Mouse (Mus musculus) heart, postnatal 4 days (tissue): Measurements from ENCODE around the gene Tgm5. TPM values are rescaled to one million over a fixed set of nuclear protein-coding genes. Genes with fewer than 3 reads are reported as not detected.
"Not testable (repeated sequence)": the region's sequence is repeated elsewhere in the genome, so short reads cannot be mapped to it uniquely, and the experiment has no call there.

Experiments
- DNase-seq: peaks from one replicate; pipeline ENCODE4 v3.0.0; 2021
- total RNA-seq, 2 experiments: library from RNA; stranded (reverse); gene quantifications; 2 replicates each; pipeline ENCODE4 v1.2.3; 2021

The Tgm5 gene
- total RNA-seq, 2 experiments from 2014 or later = not detected

DNA sequence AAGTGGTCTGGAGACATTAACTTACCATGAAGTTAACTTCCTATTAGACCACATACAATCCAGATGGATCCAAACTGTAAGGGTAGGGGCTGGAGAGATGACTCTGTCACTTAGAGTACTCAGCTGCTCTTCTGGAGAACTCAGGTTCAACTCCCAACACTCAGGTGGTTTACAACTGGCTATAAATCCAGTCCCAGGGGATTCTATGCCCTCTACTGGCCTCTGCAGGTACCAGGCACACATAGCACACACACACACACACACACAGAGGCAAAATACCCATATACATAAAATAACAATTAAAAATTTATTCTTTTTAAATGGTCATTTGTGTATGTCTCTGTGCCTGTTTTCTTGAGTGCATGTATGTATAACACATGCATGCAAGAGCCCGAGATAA lies 46.3 kb downstream of the Tgm5 start:
- DNase-seq = no peak

DNA sequence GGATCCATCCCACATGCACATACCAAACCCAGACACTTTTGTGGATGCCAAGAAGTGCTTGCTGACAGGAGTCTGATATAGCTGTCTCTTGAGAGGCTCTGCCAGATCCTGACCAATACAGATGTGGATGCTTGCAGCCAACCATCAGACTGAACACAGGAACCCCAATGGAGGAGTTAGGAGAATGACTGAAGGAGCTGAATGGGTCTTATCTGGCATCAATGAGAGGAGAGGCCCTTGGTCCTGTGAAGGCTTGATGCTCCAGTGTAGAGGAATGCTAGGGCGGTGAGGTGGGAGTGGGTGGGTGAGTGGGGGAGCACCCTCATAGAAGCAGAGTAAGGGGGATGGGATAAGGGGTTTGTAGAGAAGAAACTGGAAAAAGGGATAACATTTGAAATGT lies 46.8 kb downstream of the Tgm5 start:
- DNase-seq = not testable (repeated sequence)

DNA sequence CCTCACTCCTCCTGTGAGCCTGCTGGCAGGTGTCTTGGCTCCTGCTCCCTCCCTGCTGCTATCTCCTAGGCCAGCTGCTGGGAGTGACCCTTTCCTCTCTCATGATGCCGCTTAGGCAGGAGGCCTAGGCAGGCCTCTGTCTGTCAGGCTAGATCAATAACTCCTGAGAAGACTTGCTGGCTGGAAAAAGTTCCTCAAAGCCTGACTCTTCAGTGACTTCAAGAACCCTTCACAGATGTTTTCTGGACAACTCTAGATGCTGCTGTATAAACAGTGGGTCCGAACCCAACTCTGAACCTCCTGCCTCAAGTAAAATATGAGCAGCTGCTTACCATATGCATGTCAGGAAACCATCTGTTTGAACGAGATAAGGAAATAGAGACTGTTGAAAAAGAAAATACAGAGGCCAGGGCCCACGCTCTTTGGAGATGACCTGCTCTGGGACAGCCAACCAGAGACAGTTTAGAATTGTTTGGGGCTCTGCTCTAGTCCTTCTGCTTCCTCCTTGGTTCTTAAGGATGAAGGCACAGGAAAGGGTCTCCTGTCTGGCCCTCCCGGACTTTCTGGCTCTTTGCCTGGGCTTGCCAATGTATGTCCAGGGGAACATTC lies 48.8 kb downstream of the Tgm5 start, which contains the start of gene Epb42:
Gene Epb42 (minus strand): TSS at position 340 of the 609 bp plus-strand sequence.
- DNase-seq = no peak

DNA sequence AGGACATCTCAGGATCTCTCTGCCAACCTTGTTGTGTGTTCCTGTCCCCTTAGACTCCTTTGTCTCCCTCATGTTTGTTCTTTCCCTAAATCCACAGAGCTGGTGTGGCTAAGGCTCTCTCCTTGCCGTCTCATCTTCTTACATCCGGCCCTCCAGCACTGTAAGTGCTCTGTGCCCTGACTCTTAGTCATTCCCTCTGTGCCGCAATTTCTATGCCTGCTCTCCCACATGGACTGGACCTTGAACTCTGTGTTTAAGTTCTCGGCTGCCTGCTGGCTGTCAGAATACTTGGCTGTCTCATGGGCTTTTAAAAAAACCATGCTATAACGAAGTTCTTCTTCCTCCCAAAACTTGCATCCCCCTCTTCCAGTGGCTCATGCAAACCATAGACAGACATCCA lies 62.7 kb downstream of the Tgm5 start:
- no peak for DNase-seq

DNA sequence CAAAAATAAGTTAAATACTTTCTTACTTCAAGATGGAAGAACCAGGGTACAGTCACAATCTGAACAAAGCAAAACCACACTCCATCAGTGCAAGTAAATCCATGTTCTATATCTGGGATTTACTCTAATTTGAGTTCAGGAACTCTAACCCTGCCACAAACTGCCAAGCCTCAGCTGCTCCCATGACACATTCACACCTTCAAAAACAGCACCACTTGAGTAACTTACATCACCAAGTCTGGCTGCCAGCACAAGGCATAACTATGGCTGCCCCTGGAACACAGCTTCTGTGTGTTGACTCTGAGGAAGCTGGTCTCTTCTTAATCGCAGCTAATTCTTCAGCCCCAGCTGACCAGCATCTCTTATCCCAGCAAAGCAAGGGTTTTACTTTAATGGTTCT lies 68.5 kb downstream of the Tgm5 start:
- DNase-seq = no peak

DNA sequence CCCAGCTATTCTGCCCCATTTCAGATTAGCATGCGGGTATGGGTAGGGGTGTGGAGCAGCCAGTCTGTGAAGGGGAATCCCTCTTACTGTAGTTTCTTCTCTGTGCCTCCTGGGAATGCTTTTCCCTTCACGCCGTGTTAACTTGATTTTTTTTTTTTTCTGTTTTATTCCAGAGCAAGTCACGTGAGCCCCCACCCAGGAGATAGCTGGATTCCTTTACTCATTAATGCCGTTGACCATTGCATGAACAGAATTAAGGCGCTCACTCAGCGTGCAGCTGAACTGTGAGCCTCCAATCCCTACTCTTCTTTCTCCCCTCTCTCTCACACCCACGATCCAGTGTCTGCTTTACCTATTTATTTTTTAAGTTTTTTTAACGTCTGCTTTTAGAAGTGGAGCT lies 69.4 kb downstream of the Tgm5 start:
- DNase-seq = no peak

DNA sequence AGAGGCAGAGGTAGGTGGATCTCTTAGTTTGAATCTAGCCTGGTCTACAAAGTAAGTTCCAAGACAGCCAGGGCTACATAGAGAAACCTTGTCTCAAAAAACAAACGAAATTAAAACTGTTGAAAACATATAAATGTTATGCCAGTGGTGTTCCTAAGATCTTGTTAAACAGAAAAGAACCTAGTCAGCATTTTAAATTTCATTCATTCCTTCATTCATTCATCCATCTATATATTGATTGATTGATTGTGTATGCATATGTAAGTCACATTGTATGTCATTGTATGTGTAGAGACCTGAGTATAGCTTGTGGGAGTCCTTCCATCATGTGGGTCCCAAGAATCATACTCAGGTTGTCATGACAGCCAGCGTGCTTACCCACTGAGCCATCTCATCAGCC lies 70.1 kb downstream of the Tgm5 start:
- DNase-seq = no peak

DNA sequence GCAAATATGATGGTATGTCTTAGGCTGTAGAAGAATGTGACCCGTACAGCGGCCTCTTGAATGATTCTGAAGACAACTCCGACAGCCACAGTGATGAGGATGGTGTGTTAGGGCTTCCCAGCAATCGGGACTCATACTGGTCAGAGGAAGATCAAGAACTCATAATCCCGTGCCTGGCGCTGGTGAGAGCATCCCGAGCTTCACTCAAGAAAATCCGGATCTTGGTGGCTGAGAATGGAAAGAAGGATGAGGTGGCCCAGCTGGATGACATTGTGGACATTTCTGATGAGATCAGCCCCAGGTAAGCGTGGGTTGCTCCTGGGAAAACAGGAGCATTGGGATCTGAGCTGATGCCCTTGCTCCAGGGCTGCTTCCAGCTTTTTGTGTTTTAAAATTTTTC lies 73.0 kb downstream of the Tgm5 start:
- DNase-seq = no peak

DNA sequence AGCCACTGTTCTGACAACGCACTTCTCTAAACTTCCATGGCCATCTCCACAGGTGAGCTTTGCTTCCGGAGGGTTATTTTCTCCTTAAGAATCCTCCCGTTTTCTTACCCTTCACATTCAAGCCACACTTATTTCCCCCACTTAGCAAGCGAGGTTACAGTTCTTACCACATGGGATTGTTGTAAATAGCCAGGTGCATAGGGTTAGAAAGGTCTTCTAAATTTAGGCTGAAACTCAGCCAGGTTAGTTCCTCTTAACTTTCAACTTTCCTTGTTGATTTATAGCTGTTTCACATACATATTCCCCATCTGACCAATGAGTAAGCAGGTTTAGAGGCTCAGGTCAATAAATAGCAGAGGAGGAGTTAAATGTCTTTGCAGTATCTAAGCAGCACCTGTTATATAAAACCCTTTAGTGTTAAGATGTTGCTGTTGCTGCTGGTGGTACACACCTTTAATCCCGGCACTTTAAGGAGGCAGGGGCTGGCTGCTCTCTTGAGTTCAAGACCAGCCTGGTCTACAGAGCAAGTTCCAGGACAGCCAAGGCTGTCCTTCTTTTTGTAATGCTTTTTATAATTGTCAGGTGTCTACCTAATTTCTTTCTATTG lies 76.5 kb downstream of the Tgm5 start:
- DNase-seq = no peak

DNA sequence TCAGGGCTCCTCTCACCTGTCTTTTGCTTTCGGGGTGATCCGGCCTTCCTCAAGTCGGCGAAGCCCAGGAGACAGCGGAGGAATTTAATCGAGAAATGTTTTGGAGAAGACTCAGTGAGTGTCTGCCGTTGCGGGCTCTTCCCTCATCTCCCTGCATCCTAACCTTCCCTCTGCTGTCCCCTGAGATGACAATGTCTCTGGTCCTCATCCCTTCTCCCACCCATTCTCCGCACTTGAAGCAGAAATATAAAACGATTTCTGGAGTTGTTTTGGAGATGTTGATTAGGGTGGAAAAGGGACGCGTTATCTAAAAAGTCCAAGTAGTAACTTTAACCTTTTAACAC lies 77.0 kb downstream of the Tgm5 start:
- DNase-seq = no peak

DNA sequence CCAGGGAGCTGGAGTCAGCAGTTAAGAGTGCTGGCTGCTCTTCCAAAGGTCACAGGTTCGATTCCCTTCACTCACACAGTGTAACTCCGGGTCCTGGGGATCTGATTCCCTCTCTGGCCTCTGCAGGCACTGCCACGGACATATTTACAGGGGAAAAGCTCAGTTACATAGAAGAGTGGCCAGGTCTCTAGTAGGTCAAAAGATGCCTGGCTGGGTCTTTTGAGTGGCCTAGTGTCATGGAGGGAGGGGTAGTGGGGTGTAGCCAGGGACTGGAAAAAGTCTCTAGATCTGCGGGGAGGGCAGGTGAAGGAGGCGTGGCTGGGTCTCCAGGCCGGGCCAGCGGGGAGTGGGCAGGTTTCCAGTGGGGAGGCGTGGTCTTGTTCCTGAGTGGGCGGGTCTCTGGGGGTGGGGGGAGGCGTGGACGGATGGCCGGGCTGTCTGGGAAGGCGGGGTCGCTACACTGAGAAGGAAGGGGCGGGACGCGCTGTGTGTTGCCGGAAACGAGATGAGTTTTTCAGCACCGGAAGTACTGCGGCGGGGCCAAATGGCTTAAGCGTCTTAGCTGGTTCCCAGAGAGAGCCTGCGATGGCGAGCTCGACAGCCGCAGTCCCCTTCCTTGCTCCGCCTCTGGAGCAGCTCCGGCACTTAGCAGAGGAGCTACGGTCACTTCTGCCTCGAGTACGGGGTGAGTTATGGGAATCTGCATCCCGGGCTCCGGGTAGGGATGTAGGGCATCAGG lies 77.5 kb downstream of the Tgm5 start, which contains the start of gene Ccndbp1:
Gene Ccndbp1 (plus strand): TSS at position 479 of the 739 bp plus-strand sequence.
- peak; percentile 95 for DNase-seq

DNA sequence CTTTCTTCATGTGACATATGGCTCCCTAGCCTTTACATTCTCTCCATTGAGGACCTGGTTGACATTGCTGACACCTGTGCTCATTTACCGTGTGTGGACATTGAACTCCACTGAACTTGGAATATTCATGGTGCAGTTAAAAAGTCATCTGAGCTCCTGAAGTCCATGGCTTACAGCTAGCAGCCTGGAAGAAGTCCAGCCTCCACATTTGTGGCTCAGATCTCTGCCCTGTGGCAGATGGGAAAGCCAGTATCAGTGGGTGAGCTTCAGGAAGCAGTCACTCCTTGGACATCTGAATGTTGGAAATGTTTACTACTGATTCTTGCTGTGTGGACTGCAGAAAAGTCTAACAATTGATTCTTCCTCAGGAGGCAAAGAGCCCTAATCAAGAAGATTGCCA lies 78.7 kb downstream of the Tgm5 start:
- no peak for DNase-seq

DNA sequence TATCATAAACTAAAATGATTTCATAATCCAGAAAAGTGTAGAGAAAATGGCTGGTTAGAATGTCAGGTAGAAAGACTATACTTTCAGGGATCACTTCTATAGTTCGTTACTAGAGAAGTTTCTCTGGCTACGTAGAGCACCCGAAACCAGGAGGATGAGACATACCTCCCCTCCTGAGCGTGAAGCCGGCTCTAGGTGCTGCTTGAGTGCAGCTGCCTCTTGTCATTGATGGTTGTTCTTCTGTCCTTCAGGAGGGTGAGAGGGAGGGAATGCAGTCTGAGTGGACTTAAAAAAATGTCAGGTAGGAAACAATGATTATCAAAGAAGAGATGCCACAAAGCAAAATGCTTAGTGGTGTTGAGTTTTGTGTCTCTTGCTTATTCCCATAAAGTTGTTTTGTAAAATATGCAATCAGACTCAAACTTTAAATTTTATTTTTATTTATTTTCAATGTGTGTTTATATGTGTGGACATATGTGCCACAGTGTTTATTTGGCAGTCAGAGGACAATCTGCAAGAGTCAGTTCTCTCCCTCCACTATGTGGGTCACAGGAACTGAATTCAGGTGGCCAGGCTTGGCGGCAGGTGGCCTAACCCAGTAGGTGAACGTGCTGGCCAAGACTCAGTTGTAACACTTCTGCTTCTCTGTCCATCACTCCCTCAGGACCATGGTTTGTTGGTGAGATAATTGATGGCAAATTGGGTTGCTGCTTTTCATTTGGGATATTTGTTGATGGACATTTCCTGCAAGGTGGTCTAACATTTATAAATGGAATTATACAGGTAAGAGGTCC lies 81.4 kb downstream of the Tgm5 start:
- no peak for DNase-seq

DNA sequence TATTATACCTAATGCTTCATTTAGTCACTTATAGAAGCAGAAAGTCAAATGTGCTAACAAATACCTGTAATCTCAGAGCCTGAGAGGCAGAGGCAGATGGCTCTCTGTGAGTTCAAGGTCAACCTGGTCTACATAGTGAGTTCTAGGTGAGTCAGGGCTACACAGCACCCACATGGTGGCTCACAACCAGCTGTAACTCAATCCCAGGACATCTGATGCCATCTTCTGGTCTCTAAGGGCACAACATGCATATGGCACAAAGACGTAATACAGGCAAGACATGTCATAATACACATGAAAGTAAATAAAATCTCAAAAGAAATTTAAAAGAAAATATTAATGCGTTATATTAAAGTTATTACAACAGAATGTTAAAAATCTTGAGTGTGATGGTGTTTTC lies 82.1 kb downstream of the Tgm5 start:
- no peak for DNase-seq

DNA sequence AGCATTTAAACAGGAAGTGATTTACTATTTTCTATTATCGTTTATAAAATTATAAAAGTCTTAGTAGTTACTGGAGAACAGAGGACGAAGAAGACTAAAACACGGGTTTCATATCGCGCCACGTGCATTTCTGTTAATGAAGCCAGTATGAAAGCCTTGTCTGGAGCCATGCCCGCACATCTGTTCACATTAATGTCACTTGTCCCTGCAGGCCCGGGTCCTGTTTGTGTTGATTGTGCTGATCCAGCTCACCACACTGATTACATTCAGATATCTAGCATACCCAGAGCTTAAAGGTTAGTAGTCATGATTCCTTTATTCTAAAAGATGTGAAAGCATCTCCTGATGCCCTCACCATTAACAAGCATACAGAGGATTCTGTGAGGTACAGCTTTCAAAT lies 86.8 kb downstream of the Tgm5 start:
- DNase-seq = no peak

DNA sequence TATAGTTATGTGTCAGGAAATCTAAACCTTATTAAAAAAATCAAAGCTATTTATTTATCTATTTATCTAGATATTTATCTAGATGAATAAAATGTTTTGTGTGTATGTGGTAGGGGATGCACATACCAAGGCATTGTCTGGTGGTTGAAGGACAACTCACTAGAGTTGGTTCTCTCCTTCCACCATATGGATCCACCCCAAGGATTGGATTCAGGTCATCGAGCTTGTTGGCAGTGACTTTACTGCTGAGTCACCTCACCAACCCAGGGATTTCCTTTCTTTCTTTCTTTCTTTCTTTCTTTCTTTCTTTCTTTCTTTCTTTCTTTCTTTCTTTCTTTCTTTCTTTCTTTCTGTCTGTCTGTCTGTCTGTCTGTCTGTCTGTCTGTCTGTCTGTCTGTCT lies 89.0 kb downstream of the Tgm5 start:
- DNase-seq = not testable (repeated sequence)

Other genes with a start within 250 kb of the Tgm5 start
- 10 to 100 TPM; 30.1 to 32.9 TPM for gene Cdan1, start 235.7 kb downstream of the Tgm5 start, total RNA-seq
- 10 to 100 TPM; 17.2 to 18.3 TPM for gene Ttbk2, start 235.2 kb downstream of the Tgm5 start, total RNA-seq
- gene Ubr1, start 115.1 kb downstream of the Tgm5 start, total RNA-seq = 10 to 100 TPM; 27.4 to 27.5 TPM
- 1 to 10 TPM; 1.8 to 2.3 TPM for gene Tmem62, start 108.8 kb downstream of the Tgm5 start, total RNA-seq
- 10 to 100 TPM; 26.1 to 29.3 TPM for gene Ccndbp1, start 77.4 kb downstream of the Tgm5 start, total RNA-seq
- under 1 TPM; 0.48 to 0.61 TPM for gene Epb42, start 48.8 kb downstream of the Tgm5 start, total RNA-seq
- not detected for gene Tgm7, start 24.0 kb upstream of the Tgm5 start, total RNA-seq
- 10 to 100 TPM; 11.8 to 12.3 TPM for gene Adal, start 54.6 kb upstream of the Tgm5 start, total RNA-seq
- gene Lcmt2, start 54.8 kb upstream of the Tgm5 start, total RNA-seq = 10 to 100 TPM; 11.2 to 14.3 TPM
- 10 to 100 TPM; 23.5 to 23.8 TPM for gene Tubgcp4, start 84.8 kb upstream of the Tgm5 start, total RNA-seq
- 1 to 10 TPM; 7.6 to 8.3 TPM for gene Zscan29, start 85.3 kb upstream of the Tgm5 start, total RNA-seq
- 10 to 100 TPM; 66.8 to 67.9 TPM for gene Trp53bp1, start 185.6 kb upstream of the Tgm5 start, total RNA-seq
- gene Map1a, start 203.8 kb upstream of the Tgm5 start, total RNA-seq = 10 to 100 TPM; 16.5 to 18.2 TPM